Mouse (Mus musculus): Measurements from ENCODE around the gene Phip.

Gene Phip

GRCm38 (mm10) chr9:82867698-82868097 is 107.6 kb downstream of the Phip start:
- no peak for DNase-seq (ENCODE audit: low spot score in 2 of 2)

GRCm38 (mm10) chr9:82866121-82866520 is 109.2 kb downstream of the Phip start:
- no peak for DNase-seq (ENCODE audit: low spot score in 2 of 2)

- no peak for DNase-seq (ENCODE audit: low spot score in 2 of 2)
Observed at GRCm38 (mm10) chr9:82861775-82862430, 113.4 kb downstream of the Phip start.

GRCm38 (mm10) chr9:82861316-82861715 is 114.0 kb downstream of the Phip start:
- DNase-seq (ENCODE audit: low spot score in 2 of 2) = no peak

- no peak for DNase-seq (ENCODE audit: low spot score in 2 of 2)
Observed at GRCm38 (mm10) chr9:82860805-82861204, 114.5 kb downstream of the Phip start.

- no peak for DNase-seq (ENCODE audit: low spot score in 2 of 2)
Observed at GRCm38 (mm10) chr9:82856241-82856640, 119.1 kb downstream of the Phip start.

GRCm38 (mm10) chr9:82854973-82855614 is 120.2 kb downstream of the Phip start:
- no peak for DNase-seq (ENCODE audit: low spot score in 2 of 2)

- no peak for DNase-seq (ENCODE audit: low spot score in 2 of 2)
Observed at GRCm38 (mm10) chr9:82854040-82854439, 121.3 kb downstream of the Phip start.

GRCm38 (mm10) chr9:82842671-82843070 is 132.6 kb downstream of the Phip start:
- DNase-seq (ENCODE audit: low spot score in 2 of 2) = no peak

- DNase-seq (ENCODE audit: low spot score in 2 of 2) = no peak
Observed at GRCm38 (mm10) chr9:82835921-82836320, 139.4 kb downstream of the Phip start.

- no peak for DNase-seq (ENCODE audit: low spot score in 2 of 2)
Observed at GRCm38 (mm10) chr9:82831891-82832290, 143.4 kb downstream of the Phip start.

GRCm38 (mm10) chr9:82829693-82830430 is 145.5 kb downstream of the Phip start:
- peak; percentile 79 to 90 for DNase-seq (ENCODE audit: low spot score in 2 of 2)

- no peak for DNase-seq (ENCODE audit: low spot score in 2 of 2)
Observed at GRCm38 (mm10) chr9:82829007-82829689, 146.2 kb downstream of the Phip start, which contains the start of gene Irak1bp1. Gene Irak1bp1 (plus strand): TSS chr9:82829540.

- DNase-seq (ENCODE audit: low spot score in 2 of 2) = no peak
Observed at GRCm38 (mm10) chr9:82826426-82826825, 148.9 kb downstream of the Phip start.
